Mouse (Mus musculus) heart, embryonic 14.5 days (tissue): ENCODE results near the gene A930004D18Rik. TPM values are rescaled to one million over a fixed set of nuclear protein-coding genes. Genes with fewer than 3 reads are reported as not detected.

Experiments used
- ATAC-seq: fragments of 200-750 bp; cut with Nextera tagmentation; 2 replicates; pipeline ENCODE4 v1.8.0; 2017; ENCODE audit warnings: low read depth, moderate TSS enrichment; ENCODE audit not compliant: insufficient number of reproducible peaks, insufficient read depth, low FRiP score
- H3K27ac ChIP-seq, 2 experiments: fragments of 200-500 bp in 1 of 2; fragments of 300-500 bp in 1 of 2; sonication (generic) in 1 of 2; replicated peaks in 1 of 2; 2 replicates each; pipeline ENCODE4 v1.5.1; 2012 to 2014; ENCODE audit warnings: low read depth in 2 of 2, low read length in 2 of 2, control low read depth in 1 of 2, mild to moderate bottlenecking in 1 of 2, mixed read lengths in 1 of 2; ENCODE audit not compliant: control insufficient read depth in 1 of 2, insufficient read depth in 1 of 2
- H3K27me3 ChIP-seq: fragments of 300-500 bp; sonication (generic); 2 replicates; pipeline ENCODE4 v1.6.1; 2014; ENCODE audit warnings: mild to moderate bottlenecking, low read length, control low read depth; ENCODE audit not compliant: control insufficient read depth, insufficient read depth
- H3K36me3 ChIP-seq: fragments of 300-500 bp; sonication (generic); 2 replicates; pipeline ENCODE4 v1.6.1; 2014; ENCODE audit warnings: mild to moderate bottlenecking, control low read depth, low read length, mixed read lengths; ENCODE audit not compliant: control insufficient read depth, insufficient read depth
- H3K4me1 ChIP-seq, 2 experiments: fragments of 200-500 bp in 1 of 2; fragments of 300-500 bp in 1 of 2; sonication (generic) in 1 of 2; 2 replicates each; pipeline ENCODE4 v1.6.1; 2012 to 2014; ENCODE audit warnings: low read length in 2 of 2, control low read depth in 1 of 2, mixed read lengths in 1 of 2; ENCODE audit not compliant: control insufficient read depth in 2 of 2, insufficient read depth in 2 of 2
- H3K4me2 ChIP-seq: fragments of 300-500 bp; sonication (generic); 2 replicates; pipeline ENCODE4 v1.6.1; 2014; ENCODE audit warnings: mild to moderate bottlenecking, low read length
- H3K4me3 ChIP-seq, 2 experiments: fragments of 200-500 bp in 1 of 2; fragments of 300-500 bp in 1 of 2; sonication (generic) in 1 of 2; 2 replicates each; pipeline ENCODE4 v1.5.1; 2012 to 2014; ENCODE audit warnings: low read length in 2 of 2, mild to moderate bottlenecking in 2 of 2, control low read depth in 1 of 2, low read depth in 1 of 2, moderate library complexity in 1 of 2; ENCODE audit not compliant: control insufficient read depth in 1 of 2, insufficient read depth in 1 of 2
- H3K9ac ChIP-seq: fragments of 300-500 bp; sonication (generic); 2 replicates; pipeline ENCODE4 v1.6.1; 2014; ENCODE audit warnings: mild to moderate bottlenecking, low read length
- H3K9me3 ChIP-seq: fragments of 300-500 bp; sonication (generic); 2 replicates; pipeline ENCODE4 v1.6.1; 2016; ENCODE audit warnings: low read length, control low read depth; ENCODE audit not compliant: control insufficient read depth
- WGBS: fragments of 180-500 bp; shearing (Covaris S2); extraction: QIAGEN DNeasy Blood & Tissue Kit; methylation state at CpG from one replicate; pipeline ENCODE4 v1.1.7; 2014; 5-methylcytosine and 5-hydroxymethylcytosine counted together
- polyA plus RNA-seq: library from polyadenylated mRNA; unstranded; fragments of >200 nt; fragmentation: Nextera tagmentation; extraction: Ambion mirVana; gene quantifications from 2 replicates; pipeline ENCODE4 v1.2.1, GENCODE M21; 2014

A930004D18Rik gene
- polyA plus RNA-seq, 1 experiment from 2014 or later = 5.8 TPM

DNA sequence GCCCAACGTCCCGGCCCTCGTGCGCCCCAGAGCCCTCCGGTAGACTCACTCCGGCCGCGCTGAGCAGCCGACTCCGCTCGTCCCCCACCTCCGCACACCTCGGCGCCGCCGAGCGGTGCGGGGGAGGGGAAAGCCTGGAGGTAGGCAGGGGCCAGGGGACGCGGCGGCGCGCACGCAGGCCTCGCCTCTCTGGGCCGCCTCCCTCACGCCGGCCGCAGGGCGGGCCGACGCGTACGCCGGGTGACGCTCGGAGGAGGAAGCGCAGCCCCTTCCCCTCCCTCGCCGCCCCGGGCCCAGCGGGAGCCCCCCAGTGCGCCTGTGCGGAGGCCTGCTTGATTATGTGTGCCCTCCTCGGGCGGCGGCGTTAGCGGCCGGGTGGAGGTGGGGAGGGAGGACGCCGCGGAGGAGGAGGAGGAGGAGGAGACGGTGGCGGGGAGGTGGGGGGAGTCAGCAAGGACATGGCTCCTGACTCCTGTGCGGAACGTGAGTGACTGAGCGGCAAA lies 26.9 kb upstream of the A930004D18Rik start:
- Histone ChIP-seq H3K4me2 (peak overlapping the region; percentile 89), H3K4me1 (peaks cover 0 to 13% of the 10 kb centered on the region in 2 experiments; a peak in 2 of 4 replicates), H3K9me3 (no peaks in the 10 kb centered on the region), H3K4me3 (peak overlapping the region; percentile 64 to 92), H3K9ac (peak overlapping the region; percentile 96), H3K36me3 (peaks cover 14% of the 10 kb centered on the region), H3K27ac (peak overlapping the region; percentile 100), H3K27me3 (no peaks in the 10 kb centered on the region)
- WGBS = under 1% methylated on average over 49 of the region's 58 CpGs
- peak; percentile 93 for ATAC-seq

DNA sequence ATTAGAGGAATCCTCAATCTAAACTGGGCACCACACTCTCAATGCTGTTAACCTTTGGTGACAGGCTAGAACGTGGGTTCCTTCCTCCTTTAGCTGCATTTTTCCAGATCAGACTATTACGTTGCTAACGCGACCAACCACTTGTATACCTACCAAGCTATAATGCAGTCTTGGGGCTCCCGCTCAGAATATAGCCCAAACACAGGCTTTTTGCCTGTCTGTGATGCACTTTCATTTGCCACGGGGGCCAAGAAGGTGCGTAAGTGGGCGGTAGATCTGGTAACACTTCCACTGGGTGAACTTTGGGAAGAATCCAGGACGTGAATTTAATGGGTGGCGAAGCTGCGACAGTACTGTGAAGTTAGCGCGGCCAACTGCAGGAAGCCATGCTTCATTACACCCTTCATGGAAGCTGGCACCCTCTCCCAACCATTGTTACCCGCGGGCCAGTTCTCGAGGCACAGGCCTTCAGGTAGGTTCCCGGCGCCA lies 26.3 kb upstream of the A930004D18Rik start:
- peak overlapping the region; percentile 89 for H3K4me2 ChIP-seq
- under 1% methylated on average over 18 of the region's 18 CpGs for WGBS
- H3K4me3 ChIP-seq = peak overlapping the region; percentile 64 to 92
- no peaks in the 10 kb centered on the region for H3K9me3 ChIP-seq
- peaks cover 0 to 17% of the 10 kb centered on the region in 2 experiments; a peak in 2 of 4 replicates for H3K4me1 ChIP-seq
- H3K27me3 ChIP-seq = no peaks in the 10 kb centered on the region
- ATAC-seq = peak; percentile 22
- H3K36me3 ChIP-seq = peaks cover 14% of the 10 kb centered on the region
- H3K9ac ChIP-seq = peak overlapping the region; percentile 96
- peak overlapping the region; percentile 100 for H3K27ac ChIP-seq

DNA sequence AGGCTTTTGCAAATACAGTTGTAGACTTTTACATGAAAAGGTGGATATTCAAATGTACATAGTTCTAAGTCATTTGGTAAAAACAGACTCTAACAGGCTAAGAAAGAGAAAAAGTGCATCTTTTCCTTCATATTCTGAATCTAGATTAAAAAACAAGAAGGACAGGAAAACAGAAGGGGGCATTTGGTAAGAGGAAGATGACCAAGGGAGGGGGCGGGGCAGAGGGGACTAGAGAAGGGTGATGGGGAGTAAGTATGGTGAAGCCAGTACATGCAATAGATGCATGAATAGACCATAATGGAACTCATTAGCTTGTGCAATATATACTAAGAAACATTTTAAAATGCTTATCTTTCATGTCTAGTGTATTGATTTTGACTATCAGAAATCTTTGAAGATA lies 22.9 kb upstream of the A930004D18Rik start:
- Histone ChIP-seq H3K4me1 (peaks cover 0 to 11% of the 10 kb centered on the region in 2 experiments; a peak in 1 of 4 replicates), H3K27me3 (no peaks in the 10 kb centered on the region), H3K9me3 (no peaks in the 10 kb centered on the region), H3K4me3 (no peak overlapping the region), H3K4me2 (no peak overlapping the region), H3K27ac (no peak overlapping the region), H3K9ac (no peak overlapping the region), H3K36me3 (no peaks in the 10 kb centered on the region)
- no peak for ATAC-seq
- WGBS = 97% methylated on average over 1 of the region's 1 CpGs

- ATAC-seq = no peak
- Histone ChIP-seq H3K4me2 (no peak overlapping the region), H3K27ac (no peak overlapping the region), H3K4me3 (no peak overlapping the region), H3K4me1 (peaks cover 0 to 11% of the 10 kb centered on the region in 2 experiments; a peak in 1 of 4 replicates), H3K36me3 (no peaks in the 10 kb centered on the region), H3K9ac (no peak overlapping the region), H3K9me3 (no peaks in the 10 kb centered on the region), H3K27me3 (no peaks in the 10 kb centered on the region)
- 92% methylated on average over 1 of the region's 1 CpGs for WGBS
Observed at GRCm38 (mm10) chr2:18059891-18060290, 22.4 kb upstream of the A930004D18Rik start.

DNA sequence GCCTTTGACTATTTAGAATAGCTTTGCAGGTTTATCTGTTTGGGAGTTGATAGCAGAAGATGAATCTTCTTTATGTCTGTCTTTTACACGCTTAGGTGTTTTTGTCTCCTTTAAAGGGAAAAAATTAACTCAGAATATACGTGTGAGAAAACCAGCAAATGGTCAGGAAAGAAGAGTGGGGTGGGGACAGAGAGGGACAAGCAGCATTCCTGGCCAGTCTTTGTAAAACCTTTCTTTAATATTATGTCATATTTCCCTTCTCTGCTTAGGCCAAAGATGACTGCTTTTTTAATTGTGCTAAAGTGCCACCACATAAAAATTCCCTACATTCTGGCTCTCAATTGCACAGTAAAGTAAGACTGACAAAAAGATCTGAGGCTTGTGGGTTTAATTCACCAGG lies 21.5 kb upstream of the A930004D18Rik start:
- Histone ChIP-seq H3K9ac (peak overlapping the region; percentile 94), H3K27ac (no peak overlapping the region), H3K4me1 (peaks cover 3 to 12% of the 10 kb centered on the region in 2 experiments; a peak in 3 of 4 replicates), H3K36me3 (no peaks in the 10 kb centered on the region), H3K27me3 (no peaks in the 10 kb centered on the region), H3K9me3 (no peaks in the 10 kb centered on the region), H3K4me2 (peak overlapping the region; percentile 82), H3K4me3 (no peak overlapping the region)
- WGBS = 15% methylated on average over 2 of the region's 2 CpGs
- ATAC-seq = no peak

DNA sequence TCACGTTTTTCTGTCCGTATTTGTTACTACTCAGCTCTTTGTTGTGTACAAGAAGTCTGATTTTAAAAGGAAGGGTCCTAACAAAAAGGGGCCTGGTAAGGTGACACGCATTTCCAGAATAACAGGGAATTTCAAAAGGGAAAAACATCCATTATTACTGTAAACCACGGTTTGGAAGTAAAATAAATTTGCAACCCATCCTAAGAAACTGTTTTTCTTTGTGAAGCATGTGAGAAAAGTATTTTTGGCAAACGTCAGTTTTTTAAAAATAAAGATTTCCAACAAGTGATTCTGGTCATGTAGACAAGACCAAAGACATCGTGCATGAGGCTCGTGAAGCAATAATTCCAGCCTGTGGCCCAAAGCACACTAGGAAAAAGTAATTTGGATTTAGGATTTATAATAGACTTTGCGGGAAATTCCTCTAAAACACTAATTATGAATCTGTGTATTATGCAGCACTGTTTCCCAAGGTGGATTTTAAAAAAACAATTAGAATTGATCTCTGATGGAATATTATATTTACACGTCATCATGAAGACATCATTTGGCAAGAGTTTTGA lies 20.7 kb upstream of the A930004D18Rik start:
- Histone ChIP-seq H3K27me3 (no peaks in the 10 kb centered on the region), H3K9me3 (no peaks in the 10 kb centered on the region), H3K27ac (peak overlapping the region; percentile 100), H3K9ac (peak overlapping the region; percentile 94), H3K4me3 (peak overlapping the region; percentile 68 to 71; a peak in 3 of 4 replicates), H3K4me2 (peak overlapping the region; percentile 82), H3K36me3 (no peaks in the 10 kb centered on the region), H3K4me1 (peaks cover 3 to 16% of the 10 kb centered on the region in 2 experiments; a peak in 3 of 4 replicates)
- ATAC-seq = no peak
- WGBS = 21% methylated on average over 9 of the region's 9 CpGs

DNA sequence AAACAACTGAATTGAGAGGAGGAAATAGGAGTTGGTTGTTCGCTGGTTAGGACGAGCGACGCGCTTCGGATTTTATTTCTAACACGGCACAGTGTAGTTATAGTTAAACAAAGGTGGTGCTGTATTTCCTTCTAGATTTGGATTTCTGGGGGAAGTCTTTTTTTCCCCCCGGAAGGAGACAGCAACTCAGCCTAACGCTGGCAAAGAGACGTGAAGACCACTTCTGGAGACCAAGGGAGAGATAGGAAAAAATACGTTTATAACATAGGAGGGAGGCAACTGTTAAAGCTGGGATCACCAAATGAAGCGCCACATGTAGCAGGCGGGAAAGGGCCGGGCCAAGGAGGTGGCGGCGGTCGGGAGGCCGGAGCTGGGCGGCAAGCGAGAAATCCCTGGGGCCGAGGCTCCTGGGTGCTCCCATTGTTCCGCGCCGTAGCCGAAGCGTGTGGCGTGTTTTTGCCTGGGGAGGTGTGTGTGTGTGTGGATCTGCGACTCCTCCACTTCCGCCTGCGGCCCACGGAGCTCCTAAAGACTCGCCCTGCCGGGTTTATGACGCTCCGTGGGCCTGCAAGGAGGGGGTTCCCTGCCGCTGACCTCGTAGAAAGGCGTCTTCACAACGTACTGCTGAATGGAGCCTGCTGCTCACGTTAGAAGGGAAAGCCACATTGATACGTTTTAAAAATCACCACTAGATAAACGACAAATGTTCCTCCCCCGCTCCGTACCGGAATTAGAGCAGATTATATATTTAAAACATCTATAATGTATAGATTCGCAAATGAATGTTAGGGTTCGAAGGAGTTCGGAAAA lies 20.0 kb upstream of the A930004D18Rik start:
- H3K4me1 ChIP-seq = peaks cover 3 to 16% of the 10 kb centered on the region in 2 experiments; a peak in 3 of 4 replicates
- WGBS = under 1% methylated on average over 48 of the region's 48 CpGs
- no peak for ATAC-seq

More for the DNA sequence above, 20.0 kb upstream of the A930004D18Rik start:
- Histone ChIP-seq H3K4me3 (peak overlapping the region; percentile 68 to 71), H3K9ac (peak overlapping the region; percentile 94), H3K4me2 (peak overlapping the region; percentile 82), H3K9me3 (no peaks in the 10 kb centered on the region), H3K36me3 (no peaks in the 10 kb centered on the region), H3K27ac (peak overlapping the region; percentile 100), H3K27me3 (no peaks in the 10 kb centered on the region)
